Mouse (Mus musculus): ENCODE measurements around the gene Ythdc1. TPM values are rescaled to one million over a fixed set of nuclear protein-coding genes. Genes with fewer than 3 reads are reported as not detected.
"Not testable (repeated sequence)": the region's sequence is repeated elsewhere in the genome, so short reads cannot be mapped to it uniquely, and the experiment has no call there.

The Ythdc1 gene
- polyA plus RNA-seq, 1 experiment from 2014 or later, result 96.4 TPM

DNA sequence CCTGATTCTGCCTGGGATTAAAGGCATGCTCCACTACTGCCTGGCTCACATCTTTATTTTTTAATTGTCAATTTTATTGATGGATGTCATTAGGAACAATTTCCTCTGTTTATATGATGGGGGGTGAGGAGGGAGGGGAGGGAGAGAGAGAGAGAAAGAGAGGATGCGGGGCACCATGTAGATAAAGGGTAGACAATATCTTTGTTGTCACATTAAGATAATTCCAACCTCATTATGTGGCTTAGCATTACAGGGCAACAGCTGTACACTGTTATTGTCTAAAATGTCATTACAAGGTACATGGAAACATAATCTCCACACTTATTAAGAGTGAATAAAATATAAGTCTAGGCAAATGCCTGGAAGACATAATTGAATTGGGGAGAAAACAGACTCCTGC is 35.5 kb downstream of the Ythdc1 start:
- 86% methylated on average over 1 of the region's 1 CpGs for WGBS (ENCODE audit: missing documents)
- Histone ChIP-seq H3K79me2 (ENCODE audit: inconsistent target) (no peaks in the 10 kb centered on the region), H3K27ac (no peak overlapping the region), H3K36me3 (ENCODE audit: inconsistent target) (peaks cover 11% of the 10 kb centered on the region; the same call in 1 of the 2 replicates), H3K4me3 (ENCODE audit: inconsistent target) (no peak overlapping the region)

DNA sequence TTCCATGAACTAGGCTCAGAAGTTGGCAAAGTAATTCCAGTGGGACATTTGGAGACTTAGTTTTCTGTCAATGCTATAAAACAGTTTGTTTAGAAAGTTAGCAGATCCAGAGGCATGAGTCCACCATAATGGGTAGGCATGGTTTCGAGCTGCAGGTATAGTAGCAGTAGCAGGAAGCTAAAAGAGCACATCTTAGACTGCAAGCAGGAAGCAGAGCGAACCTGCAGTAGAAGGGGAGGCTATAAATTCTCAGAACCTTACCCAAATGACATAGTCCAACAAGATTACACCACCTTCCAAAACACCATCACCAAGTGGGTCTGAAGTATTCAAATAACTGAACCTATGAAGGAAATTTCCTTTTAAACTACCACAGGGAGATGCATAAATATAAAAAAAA is 36.2 kb downstream of the Ythdc1 start:
- no peak overlapping the region for H3K27ac ChIP-seq
- 32% methylated on average over 2 of the region's 2 CpGs for WGBS (ENCODE audit: missing documents)
- no peak overlapping the region for H3K4me3 ChIP-seq (ENCODE audit: inconsistent target)
- H3K36me3 ChIP-seq (ENCODE audit: inconsistent target), result peaks cover 5% of the 10 kb centered on the region; the same call in 1 of the 2 replicates
- H3K79me2 ChIP-seq (ENCODE audit: inconsistent target), result no peaks in the 10 kb centered on the region

DNA sequence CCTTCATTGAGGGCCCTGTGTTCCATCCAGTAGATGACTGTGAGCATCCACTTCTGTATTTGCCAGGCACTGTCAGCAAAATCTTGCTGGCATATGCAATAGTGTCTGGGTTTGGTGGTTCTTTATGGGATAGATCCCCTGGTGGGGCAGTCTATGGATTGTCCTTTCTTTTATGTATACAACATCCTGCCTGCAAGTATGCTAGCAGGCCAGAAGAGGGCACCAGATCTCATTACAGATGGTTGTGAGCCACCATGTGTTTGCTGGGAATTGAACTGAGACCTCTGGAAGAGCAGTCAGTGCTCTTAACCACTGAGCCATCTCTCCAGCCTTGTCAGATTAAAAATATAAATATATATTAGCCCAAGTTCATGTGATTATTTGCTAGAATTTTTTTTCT is 37.2 kb downstream of the Ythdc1 start:
- H3K4me3 ChIP-seq (ENCODE audit: inconsistent target); H3K27ac ChIP-seq; H3K79me2 ChIP-seq (ENCODE audit: inconsistent target); H3K36me3 ChIP-seq (ENCODE audit: inconsistent target): not testable (repeated sequence)

DNA sequence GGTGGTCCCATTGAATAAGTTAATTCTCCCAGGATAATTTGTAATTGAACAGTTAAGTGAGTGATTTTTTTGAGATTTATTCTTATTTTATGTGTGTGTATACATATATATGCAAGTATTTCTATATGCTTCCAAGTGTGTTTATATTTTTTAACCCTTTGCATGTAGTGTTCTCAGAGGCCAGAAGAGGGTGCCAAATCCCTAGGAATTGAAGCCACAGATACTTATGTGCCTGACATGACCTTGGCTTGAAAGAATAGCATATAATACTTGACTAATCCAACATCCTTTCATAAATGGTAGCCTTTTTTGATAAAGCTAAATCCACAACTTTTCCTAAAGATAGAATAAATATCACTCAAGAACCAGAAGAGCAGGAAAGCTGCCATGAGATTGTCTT is 46.1 kb downstream of the Ythdc1 start:
- no peak overlapping the region for H3K4me3 ChIP-seq (ENCODE audit: inconsistent target)

DNA sequence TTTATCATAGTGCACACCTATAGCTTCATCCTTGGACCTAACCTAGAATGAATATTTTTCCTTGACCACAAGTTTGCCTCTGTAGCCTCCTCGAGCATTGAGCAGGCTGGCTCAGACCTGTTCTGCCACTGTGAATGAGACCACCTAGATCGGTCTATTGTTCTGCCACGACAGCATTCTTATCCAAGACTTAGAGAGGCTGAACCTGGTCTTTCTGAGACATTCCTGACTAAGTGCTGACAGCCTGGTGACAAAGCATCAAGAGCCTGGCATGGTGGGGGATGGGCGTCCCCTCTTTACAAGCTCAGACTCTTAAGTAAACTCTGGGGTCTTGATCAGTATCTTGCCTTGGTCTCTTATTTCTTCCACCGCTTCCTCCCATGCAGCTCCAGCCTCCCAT is 47.6 kb downstream of the Ythdc1 start:
- Histone ChIP-seq H3K79me2 (ENCODE audit: inconsistent target) (no peaks in the 10 kb centered on the region), H3K36me3 (ENCODE audit: inconsistent target) (no peaks in the 10 kb centered on the region), H3K4me3 (ENCODE audit: inconsistent target) (no peak overlapping the region), H3K27ac (no peak overlapping the region)
- 87% methylated on average over 5 of the region's 5 CpGs for WGBS (ENCODE audit: missing documents)

More for the DNA sequence above, 46.1 kb downstream of the Ythdc1 start:
- Histone ChIP-seq H3K79me2 (ENCODE audit: inconsistent target) (no peaks in the 10 kb centered on the region), H3K27ac (no peak overlapping the region), H3K36me3 (ENCODE audit: inconsistent target) (no peaks in the 10 kb centered on the region)

DNA sequence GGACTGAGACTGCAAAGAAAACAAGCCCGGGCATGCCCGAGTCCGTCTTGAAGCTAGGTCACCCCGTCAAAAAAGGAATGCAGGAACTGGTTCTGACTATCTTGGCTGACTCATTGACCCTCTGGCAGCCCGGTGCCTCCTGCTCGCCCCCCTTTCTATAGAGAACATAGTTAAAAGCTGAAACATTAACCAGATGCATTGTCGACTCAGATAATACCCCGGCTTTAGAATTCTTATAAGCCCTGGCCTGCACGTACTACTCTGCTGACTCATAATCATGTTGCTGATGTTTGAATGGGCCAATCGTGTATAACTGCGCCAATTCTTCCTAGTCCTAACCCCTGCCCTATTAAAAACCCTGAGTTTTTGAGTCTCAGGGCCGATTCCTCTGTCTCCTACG is 52.5 kb downstream of the Ythdc1 start:
- not testable (repeated sequence) for H3K27ac ChIP-seq; H3K36me3 ChIP-seq (ENCODE audit: inconsistent target); H3K79me2 ChIP-seq (ENCODE audit: inconsistent target); H3K4me3 ChIP-seq (ENCODE audit: inconsistent target)
- WGBS (ENCODE audit: missing documents), result 87% methylated on average over 13 of the region's 13 CpGs

DNA sequence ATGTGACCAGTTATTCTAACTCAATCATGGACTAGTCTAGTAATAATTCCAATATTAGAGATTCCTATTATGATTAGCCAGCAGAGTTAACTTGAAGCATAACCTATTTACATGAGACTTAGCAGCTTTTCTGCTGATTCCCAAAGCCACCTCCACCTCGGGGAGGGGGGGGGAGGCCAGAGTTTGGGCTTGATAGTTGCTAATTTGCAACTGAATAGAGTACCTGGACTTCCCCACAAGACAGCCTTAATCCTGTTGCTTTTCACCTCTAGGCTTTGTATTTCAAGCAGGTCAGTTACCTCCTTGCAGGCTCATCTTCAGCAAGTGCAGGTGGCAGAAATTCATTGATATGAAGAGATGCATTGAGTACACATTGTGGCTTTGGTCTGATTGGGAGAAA is 53.7 kb downstream of the Ythdc1 start:
- no peaks in the 10 kb centered on the region for H3K36me3 ChIP-seq (ENCODE audit: inconsistent target)
- no peaks in the 10 kb centered on the region for H3K79me2 ChIP-seq (ENCODE audit: inconsistent target)
- H3K27ac ChIP-seq, result no peak overlapping the region
- no peak overlapping the region for H3K4me3 ChIP-seq (ENCODE audit: inconsistent target)
- 13% methylated on average over 1 of the region's 1 CpGs for WGBS (ENCODE audit: missing documents)

DNA sequence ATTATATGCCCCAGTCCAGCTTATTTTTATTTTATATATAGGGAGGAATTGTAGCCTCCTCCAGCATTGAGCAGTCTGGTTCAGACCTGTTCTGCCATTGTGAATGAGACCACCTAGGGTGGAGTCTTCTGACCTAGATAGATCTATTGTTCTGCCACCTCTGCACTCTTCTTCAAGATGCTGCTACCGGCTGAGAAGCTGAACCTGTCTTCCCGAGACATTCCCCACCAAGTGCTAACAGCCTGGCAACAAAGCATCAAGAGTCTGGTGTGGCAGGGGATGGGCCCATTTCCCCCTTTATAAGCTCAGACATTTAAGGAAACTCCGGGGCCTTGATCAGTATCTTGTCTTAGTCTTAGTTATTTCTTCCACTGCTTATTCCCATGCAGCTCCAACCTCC is 54.3 kb downstream of the Ythdc1 start:
- H3K79me2 ChIP-seq (ENCODE audit: inconsistent target), result no peaks in the 10 kb centered on the region
- H3K4me3 ChIP-seq (ENCODE audit: inconsistent target), result no peak overlapping the region
- no peak overlapping the region for H3K27ac ChIP-seq
- no peaks in the 10 kb centered on the region for H3K36me3 ChIP-seq (ENCODE audit: inconsistent target)
- 72% methylated on average over 3 of the region's 3 CpGs for WGBS (ENCODE audit: missing documents)

DNA sequence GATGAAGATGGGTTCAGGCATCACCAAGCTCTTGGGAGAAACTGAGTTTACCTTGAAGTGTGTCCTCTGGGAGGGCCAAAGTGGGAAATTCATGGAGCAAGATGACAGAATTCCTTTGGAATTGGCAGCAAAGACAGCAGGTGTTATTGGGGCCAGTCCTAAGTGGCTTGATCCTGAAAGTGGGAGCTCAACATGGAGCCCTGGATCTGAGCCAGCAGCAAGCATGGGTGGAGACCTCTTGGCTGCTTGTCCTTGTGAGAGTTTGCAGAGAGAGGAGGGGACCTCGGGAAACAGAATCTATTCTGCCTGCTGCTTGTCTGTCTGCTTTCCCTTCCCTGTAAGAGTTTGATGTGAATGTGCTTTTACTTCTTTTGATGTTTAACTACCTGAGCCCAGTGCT is 67.9 kb downstream of the Ythdc1 start:
- H3K4me3 ChIP-seq (ENCODE audit: inconsistent target), result no peak overlapping the region
- WGBS (ENCODE audit: missing documents), result 63% methylated on average over 1 of the region's 1 CpGs
- no peaks in the 10 kb centered on the region for H3K79me2 ChIP-seq (ENCODE audit: inconsistent target)
- H3K36me3 ChIP-seq (ENCODE audit: inconsistent target), result no peaks in the 10 kb centered on the region
- H3K27ac ChIP-seq, result no peak overlapping the region

Other genes starting within 250 kb of the Ythdc1 start
- gene Tmprss11f, start 171.8 kb upstream of the Ythdc1 start, polyA plus RNA-seq (2018), result not detected in 3 replicates
- gene Tmprss11b, start 127.9 kb upstream of the Ythdc1 start, polyA plus RNA-seq (2018), result not detected in 3 replicates
- gene Tmprss11e, start 58.4 kb upstream of the Ythdc1 start, polyA plus RNA-seq (2018), result not detected in 3 replicates
- gene Ugt2b34, start 102.7 kb downstream of the Ythdc1 start, polyA plus RNA-seq (2018), result not detected in 3 replicates
- not detected in 3 replicates for gene Ugt2b1, start 122.3 kb downstream of the Ythdc1 start, polyA plus RNA-seq (2018)
- gene Ugt2b35, start 196.6 kb downstream of the Ythdc1 start, polyA plus RNA-seq (2018), result not detected in 3 replicates